Mouse (Mus musculus): ENCODE results near the gene Fut1. TPM values are rescaled to one million over a fixed set of nuclear protein-coding genes. Genes with fewer than 3 reads are reported as not detected.
A peak's percentile ranks its signal among the peaks of the same experiment; 100 is the strongest.

Gene Fut1
- polyA plus RNA-seq, 1 experiment from 2014 or later = not detected

DNA sequence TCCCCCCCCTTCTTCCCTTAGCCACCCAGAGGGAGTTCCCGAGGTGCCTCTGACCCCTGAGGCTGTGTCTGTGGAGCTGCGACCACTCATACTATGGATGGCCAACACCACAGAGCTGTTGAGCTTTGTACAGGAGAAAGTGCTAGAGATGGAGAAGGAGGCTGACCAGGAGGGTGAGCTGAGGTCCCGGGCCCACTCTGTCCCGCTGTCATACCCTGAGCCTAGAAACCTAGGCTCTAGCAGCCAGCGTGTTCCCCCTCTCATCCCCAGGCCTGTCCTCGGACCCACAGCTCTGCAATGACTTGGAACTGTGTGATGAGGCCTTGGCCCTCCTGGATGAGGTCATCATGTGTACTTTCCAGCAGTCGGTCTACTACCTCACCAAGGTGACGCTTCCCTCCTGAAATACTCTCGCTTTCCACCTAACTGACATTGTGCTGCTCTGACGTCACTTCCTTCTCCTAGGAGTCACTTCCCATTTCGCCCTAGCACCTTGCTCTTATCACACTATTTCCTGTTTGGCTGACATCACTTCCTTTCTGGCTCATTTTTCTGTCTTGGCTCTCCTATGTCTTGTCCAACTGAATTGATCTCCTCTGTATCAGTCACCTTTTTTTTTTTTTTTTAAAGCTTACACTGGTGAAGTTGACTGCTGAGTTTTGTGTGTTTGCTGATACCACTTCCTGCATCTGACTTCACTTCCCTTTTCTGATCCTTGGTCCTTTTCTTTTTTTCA is 18.0 kb downstream of the Fut1 start:
- DNase-seq (ENCODE audit: low spot score) (no peak), ATAC-seq (no peak)
- no peaks in the 10 kb centered on the region for H3K27me3 ChIP-seq (replicated peaks; ENCODE audit: control insufficient read depth, insufficient read depth, low read length)
- no peak overlapping the region for H3K9ac ChIP-seq (ENCODE audit: low read length)
- no peaks in the 10 kb centered on the region for H3K4me1 ChIP-seq (ENCODE audit: control insufficient read depth, insufficient read depth, low read length)
- no peaks in the 10 kb centered on the region; the same call in 1 of the 2 replicates for H3K36me3 ChIP-seq (ENCODE audit: control insufficient read depth, insufficient read depth, low read length)
- no peak overlapping the region for H3K27ac ChIP-seq (ENCODE audit: low read depth, low read length)
- no peaks in the 10 kb centered on the region for H3K9me3 ChIP-seq (replicated peaks; ENCODE audit: control insufficient read depth, low read length)
- no peak overlapping the region for H3K4me3 ChIP-seq (ENCODE audit: low read depth, low read length)
- H3K4me2 ChIP-seq (ENCODE audit: low read length) = no peak overlapping the region
- 89% methylated on average over 11 of the region's 11 CpGs for WGBS

DNA sequence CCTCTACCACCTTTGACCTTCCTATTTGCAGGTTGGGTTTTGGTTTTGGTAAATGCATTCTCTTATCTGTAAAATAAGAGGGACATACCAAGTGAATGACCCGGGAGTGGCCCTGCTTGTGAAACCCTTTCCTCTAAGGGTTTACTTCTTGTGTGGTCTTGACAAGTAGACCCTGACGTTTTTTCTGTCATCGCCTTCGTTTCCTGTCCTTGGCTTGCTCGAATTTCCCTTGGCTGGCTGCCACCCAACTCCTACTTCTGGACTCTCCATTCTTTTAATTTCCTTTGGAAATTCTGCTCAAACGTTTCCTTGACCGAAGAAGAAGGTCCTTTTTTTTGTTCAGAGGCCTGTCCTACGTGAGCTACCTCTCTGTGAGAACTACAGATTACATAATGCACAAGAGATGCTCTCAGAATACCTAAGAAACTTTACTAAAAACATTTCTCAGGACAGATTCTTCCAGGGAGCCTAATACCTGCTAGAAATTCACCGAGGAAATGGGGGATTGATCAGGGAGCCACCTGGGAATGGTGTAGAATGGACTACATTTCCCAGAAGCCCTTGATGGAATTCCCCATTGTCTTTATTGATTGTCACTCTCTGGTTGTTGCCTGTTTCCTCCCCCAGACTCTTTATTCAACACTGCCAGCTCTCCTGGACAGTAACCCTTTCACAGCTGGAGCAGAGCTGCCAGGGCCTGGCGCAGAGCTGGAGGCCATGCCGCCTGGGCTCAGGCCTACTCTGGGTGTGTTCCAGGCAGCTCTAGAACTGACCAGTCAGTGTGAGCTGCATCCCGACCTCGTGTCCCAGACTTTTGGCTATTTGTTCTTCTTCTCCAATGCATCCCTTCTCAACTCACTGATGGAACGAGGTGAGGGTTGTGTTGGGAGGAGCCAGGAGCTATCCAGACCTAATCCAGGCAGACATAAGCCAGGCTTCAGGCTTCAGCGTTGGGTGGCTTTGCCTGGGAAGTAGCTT is 18.9 kb downstream of the Fut1 start:
- Histone ChIP-seq H3K9ac (ENCODE audit: low read length) (no peak overlapping the region), H3K4me2 (ENCODE audit: low read length) (no peak overlapping the region), H3K9me3 (replicated peaks; ENCODE audit: control insufficient read depth, low read length) (no peaks in the 10 kb centered on the region), H3K36me3 (ENCODE audit: control insufficient read depth, insufficient read depth, low read length) (no peaks in the 10 kb centered on the region; the same call in 1 of the 2 replicates), H3K27me3 (replicated peaks; ENCODE audit: control insufficient read depth, insufficient read depth, low read length) (no peaks in the 10 kb centered on the region), H3K27ac (ENCODE audit: low read depth, low read length) (no peak overlapping the region), H3K4me3 (ENCODE audit: low read depth, low read length) (no peak overlapping the region), H3K4me1 (ENCODE audit: control insufficient read depth, insufficient read depth, low read length) (no peaks in the 10 kb centered on the region)
- DNase-seq (ENCODE audit: low spot score) = no peak
- no peak for ATAC-seq
- 84% methylated on average over 15 of the region's 15 CpGs for WGBS

- H3K9me3 ChIP-seq (replicated peaks; ENCODE audit: control insufficient read depth, low read length) = no peaks in the 10 kb centered on the region
Observed at GRCm38 (mm10) chr7:45637710-45638109, 20.6 kb downstream of the Fut1 start.

GRCm38 (mm10) chr7:45638623-45639401 is 21.7 kb downstream of the Fut1 start:
- DNase-seq (ENCODE audit: low spot score) (peak; percentile 100), ATAC-seq (peak; percentile 89)
- Histone ChIP-seq H3K9me3 (replicated peaks; ENCODE audit: control insufficient read depth, low read length) (no peaks in the 10 kb centered on the region), H3K4me2 (ENCODE audit: low read length) (peak overlapping the region; percentile 48), H3K27ac (ENCODE audit: low read depth, low read length) (no peak overlapping the region), H3K36me3 (ENCODE audit: control insufficient read depth, insufficient read depth, low read length) (no peaks in the 10 kb centered on the region; the same call in 1 of the 2 replicates), H3K27me3 (replicated peaks; ENCODE audit: control insufficient read depth, insufficient read depth, low read length) (no peaks in the 10 kb centered on the region), H3K4me1 (ENCODE audit: control insufficient read depth, insufficient read depth, low read length) (peaks cover 11% of the 10 kb centered on the region), H3K4me3 (ENCODE audit: low read depth, low read length) (peak overlapping the region; percentile 19), H3K9ac (ENCODE audit: low read length) (peak overlapping the region; percentile 38; the same call in 1 of the 2 replicates)
- 18% methylated on average over 29 of the region's 29 CpGs for WGBS

More at GRCm38 (mm10) chr7:45637710-45638109, 20.6 kb downstream of the Fut1 start:
- peaks cover 6% of the 10 kb centered on the region for H3K4me1 ChIP-seq (ENCODE audit: control insufficient read depth, insufficient read depth, low read length)
- DNase-seq (ENCODE audit: low spot score) (no peak), ATAC-seq (no peak)
- H3K27me3 ChIP-seq (replicated peaks; ENCODE audit: control insufficient read depth, insufficient read depth, low read length) = no peaks in the 10 kb centered on the region
- H3K36me3 ChIP-seq (ENCODE audit: control insufficient read depth, insufficient read depth, low read length) = no peaks in the 10 kb centered on the region; the same call in 1 of the 2 replicates
- 94% methylated on average over 6 of the region's 6 CpGs for WGBS
- no peak overlapping the region for H3K27ac ChIP-seq (ENCODE audit: low read depth, low read length)
- H3K4me3 ChIP-seq (ENCODE audit: low read depth, low read length) = no peak overlapping the region
- H3K9ac ChIP-seq (ENCODE audit: low read length) = no peak overlapping the region
- no peak overlapping the region; the same call in 1 of the 2 replicates for H3K4me2 ChIP-seq (ENCODE audit: low read length)

GRCm38 (mm10) chr7:45639561-45640027 is 22.5 kb downstream of the Fut1 start, which contains the start of gene Mamstr:
Gene Mamstr, plus strand, starts transcription at chr7:45639977.
- no peaks in the 10 kb centered on the region for H3K9me3 ChIP-seq (replicated peaks; ENCODE audit: control insufficient read depth, low read length)

GRCm38 (mm10) chr7:45640191-45640957 is 23.3 kb downstream of the Fut1 start:
- Histone ChIP-seq H3K27me3 (replicated peaks; ENCODE audit: control insufficient read depth, insufficient read depth, low read length) (no peaks in the 10 kb centered on the region), H3K9me3 (replicated peaks; ENCODE audit: control insufficient read depth, low read length) (no peaks in the 10 kb centered on the region), H3K27ac (ENCODE audit: low read depth, low read length) (no peak overlapping the region), H3K4me3 (ENCODE audit: low read depth, low read length) (no peak overlapping the region), H3K9ac (ENCODE audit: low read length) (no peak overlapping the region), H3K4me2 (ENCODE audit: low read length) (no peak overlapping the region), H3K36me3 (ENCODE audit: control insufficient read depth, insufficient read depth, low read length) (no peaks in the 10 kb centered on the region; the same call in 1 of the 2 replicates), H3K4me1 (ENCODE audit: control insufficient read depth, insufficient read depth, low read length) (peaks cover 11% of the 10 kb centered on the region)
- ATAC-seq (no peak), DNase-seq (ENCODE audit: low spot score) (no peak)
- 78% methylated on average over 19 of the region's 19 CpGs for WGBS

More at GRCm38 (mm10) chr7:45639561-45640027, 22.5 kb downstream of the Fut1 start, which contains the start of gene Mamstr:
- no peak within 1 kb of the TSS for H3K4me2 ChIP-seq (ENCODE audit: low read length)
- peaks cover 11% of the 10 kb centered on the region for H3K4me1 ChIP-seq (ENCODE audit: control insufficient read depth, insufficient read depth, low read length)
- no peak within 1 kb of the TSS for H3K4me3 ChIP-seq (ENCODE audit: low read depth, low read length)
- WGBS = 28% methylated on average over 19 of the region's 19 CpGs
- DNase-seq (ENCODE audit: low spot score) = no peak
- no peaks in the 10 kb centered on the region for H3K27me3 ChIP-seq (replicated peaks; ENCODE audit: control insufficient read depth, insufficient read depth, low read length)
- no peak within 1 kb of the TSS for H3K27ac ChIP-seq (ENCODE audit: low read depth, low read length)
- H3K36me3 ChIP-seq (ENCODE audit: control insufficient read depth, insufficient read depth, low read length) = no peaks in the 10 kb centered on the region; the same call in 1 of the 2 replicates
- no peak for ATAC-seq
- H3K9ac ChIP-seq (ENCODE audit: low read length) = no peak within 1 kb of the TSS

- no peak overlapping the region for H3K4me3 ChIP-seq (ENCODE audit: low read depth, low read length)
- H3K27me3 ChIP-seq (replicated peaks; ENCODE audit: control insufficient read depth, insufficient read depth, low read length) = no peaks in the 10 kb centered on the region
- H3K4me1 ChIP-seq (ENCODE audit: control insufficient read depth, insufficient read depth, low read length) = peaks cover 11% of the 10 kb centered on the region
- DNase-seq (ENCODE audit: low spot score) = peak; percentile 42
- no peaks in the 10 kb centered on the region; the same call in 1 of the 2 replicates for H3K36me3 ChIP-seq (ENCODE audit: control insufficient read depth, insufficient read depth, low read length)
- 63% methylated on average over 17 of the region's 17 CpGs for WGBS
- H3K4me2 ChIP-seq (ENCODE audit: low read length) = no peak overlapping the region
- ATAC-seq = no peak
- H3K9ac ChIP-seq (ENCODE audit: low read length) = no peak overlapping the region
- no peaks in the 10 kb centered on the region for H3K9me3 ChIP-seq (replicated peaks; ENCODE audit: control insufficient read depth, low read length)
- no peak overlapping the region for H3K27ac ChIP-seq (ENCODE audit: low read depth, low read length)
Observed at GRCm38 (mm10) chr7:45641391-45642040, 24.4 kb downstream of the Fut1 start.
